Mouse (Mus musculus): Measurements from ENCODE around the gene Peak1. TPM values are rescaled to one million over a fixed set of nuclear protein-coding genes. Genes with fewer than 3 reads are reported as not detected.
A peak's percentile ranks its signal among the peaks of the same experiment; 100 is the strongest.

Gene Peak1
- polyA plus RNA-seq, 1 experiment from 2014 or later, result 32.2 TPM

- H3K27ac ChIP-seq (ENCODE audit: low read depth), result no peak overlapping the region
- DNase-seq (no peak), ATAC-seq (ENCODE audit: insufficient read depth) (peak; percentile 41; the same call in 1 of the 2 replicates)
- H3K9ac ChIP-seq, result no peak overlapping the region
- no peak overlapping the region for H3K4me3 ChIP-seq (ENCODE audit: low read depth, low read length)
- H3K36me3 ChIP-seq (ENCODE audit: insufficient read depth), result peaks cover 11% of the 10 kb centered on the region
- H3K4me1 ChIP-seq (ENCODE audit: insufficient read depth), result no peaks in the 10 kb centered on the region
- no peak for TF ChIP-seq CTCF (IDR thresholded peaks at IDR 0.05; ENCODE audit: low read depth)
- 71% methylated on average over 2 of the region's 2 CpGs for WGBS
- no peaks in the 10 kb centered on the region for H3K27me3 ChIP-seq (ENCODE audit: insufficient read depth, low read length)
- no peaks in the 10 kb centered on the region for H3K9me3 ChIP-seq (ENCODE audit: low read depth, low read length)
- H3K4me2 ChIP-seq, result no peak overlapping the region
Observed at GRCm38 (mm10) chr9:56200200-56200599, 217.7 kb downstream of the Peak1 start.

GRCm38 (mm10) chr9:56196921-56197320 lies 220.9 kb downstream of the Peak1 start:
- Histone ChIP-seq H3K9ac (no peak overlapping the region), H3K36me3 (ENCODE audit: insufficient read depth) (no peaks in the 10 kb centered on the region), H3K4me1 (ENCODE audit: insufficient read depth) (no peaks in the 10 kb centered on the region), H3K9me3 (ENCODE audit: low read depth, low read length) (no peaks in the 10 kb centered on the region), H3K27ac (ENCODE audit: low read depth) (no peak overlapping the region), H3K4me3 (ENCODE audit: low read depth, low read length) (no peak overlapping the region), H3K4me2 (no peak overlapping the region), H3K27me3 (ENCODE audit: insufficient read depth, low read length) (no peaks in the 10 kb centered on the region)
- ATAC-seq (ENCODE audit: insufficient read depth) (no peak), DNase-seq (no peak)
- 78% methylated on average over 4 of the region's 4 CpGs for WGBS
- TF ChIP-seq CTCF (IDR thresholded peaks at IDR 0.05; ENCODE audit: low read depth), result no peak

GRCm38 (mm10) chr9:56195193-56195592 lies 222.7 kb downstream of the Peak1 start:
- no peaks in the 10 kb centered on the region for H3K36me3 ChIP-seq (ENCODE audit: insufficient read depth)
- TF ChIP-seq CTCF (IDR thresholded peaks at IDR 0.05; ENCODE audit: low read depth), result no peak
- H3K4me2 ChIP-seq, result no peak overlapping the region
- no peak overlapping the region for H3K4me3 ChIP-seq (ENCODE audit: low read depth, low read length)
- H3K27me3 ChIP-seq (ENCODE audit: insufficient read depth, low read length), result no peaks in the 10 kb centered on the region
- no peak for DNase-seq
- H3K9ac ChIP-seq, result no peak overlapping the region
- no peaks in the 10 kb centered on the region for H3K9me3 ChIP-seq (ENCODE audit: low read depth, low read length)
- no peaks in the 10 kb centered on the region for H3K4me1 ChIP-seq (ENCODE audit: insufficient read depth)
- WGBS, result 58% methylated on average over 3 of the region's 3 CpGs
- ATAC-seq (ENCODE audit: insufficient read depth), result no peak
- H3K27ac ChIP-seq (ENCODE audit: low read depth), result no peak overlapping the region

- H3K36me3 ChIP-seq (ENCODE audit: insufficient read depth), result no peaks in the 10 kb centered on the region
- no peak overlapping the region for H3K4me3 ChIP-seq (ENCODE audit: low read depth, low read length)
- no peaks in the 10 kb centered on the region for H3K4me1 ChIP-seq (ENCODE audit: insufficient read depth)
- TF ChIP-seq CTCF (IDR thresholded peaks at IDR 0.05; ENCODE audit: low read depth), result no peak
- DNase-seq (no peak), ATAC-seq (ENCODE audit: insufficient read depth) (no peak)
- H3K27me3 ChIP-seq (ENCODE audit: insufficient read depth, low read length), result no peaks in the 10 kb centered on the region
- H3K4me2 ChIP-seq, result no peak overlapping the region
- no peak overlapping the region for H3K27ac ChIP-seq (ENCODE audit: low read depth)
- H3K9ac ChIP-seq, result no peak overlapping the region
- 61% methylated on average over 11 of the region's 11 CpGs for WGBS
- no peaks in the 10 kb centered on the region for H3K9me3 ChIP-seq (ENCODE audit: low read depth, low read length)
Observed at GRCm38 (mm10) chr9:56191498-56192455, 226.1 kb downstream of the Peak1 start.

- DNase-seq (no peak), ATAC-seq (ENCODE audit: insufficient read depth) (no peak)
- Histone ChIP-seq H3K4me2 (no peak overlapping the region), H3K27ac (ENCODE audit: low read depth) (no peak overlapping the region), H3K9me3 (ENCODE audit: low read depth, low read length) (no peaks in the 10 kb centered on the region), H3K9ac (no peak overlapping the region), H3K4me1 (ENCODE audit: insufficient read depth) (no peaks in the 10 kb centered on the region), H3K36me3 (ENCODE audit: insufficient read depth) (no peaks in the 10 kb centered on the region), H3K27me3 (ENCODE audit: insufficient read depth, low read length) (no peaks in the 10 kb centered on the region), H3K4me3 (ENCODE audit: low read depth, low read length) (no peak overlapping the region)
- WGBS, result 41% methylated on average over 8 of the region's 8 CpGs
- TF ChIP-seq CTCF (IDR thresholded peaks at IDR 0.05; ENCODE audit: low read depth), result no peak
Observed at GRCm38 (mm10) chr9:56180118-56180781, 237.6 kb downstream of the Peak1 start.

GRCm38 (mm10) chr9:56179416-56180117 lies 238.3 kb downstream of the Peak1 start:
- ATAC-seq (ENCODE audit: insufficient read depth), result peak; percentile 60; the same call in 1 of the 2 replicates

More at GRCm38 (mm10) chr9:56179416-56180117, 238.3 kb downstream of the Peak1 start:
- Histone ChIP-seq H3K9ac (no peak overlapping the region), H3K27ac (ENCODE audit: low read depth) (no peak overlapping the region), H3K4me3 (ENCODE audit: low read depth, low read length) (no peak overlapping the region), H3K36me3 (ENCODE audit: insufficient read depth) (no peaks in the 10 kb centered on the region), H3K27me3 (ENCODE audit: insufficient read depth, low read length) (no peaks in the 10 kb centered on the region), H3K9me3 (ENCODE audit: low read depth, low read length) (no peaks in the 10 kb centered on the region), H3K4me2 (no peak overlapping the region), H3K4me1 (ENCODE audit: insufficient read depth) (no peaks in the 10 kb centered on the region)
- DNase-seq, result peak; percentile 53
- WGBS, result 75% methylated on average over 6 of the region's 6 CpGs
- TF ChIP-seq CTCF (IDR thresholded peaks at IDR 0.05; ENCODE audit: low read depth), result peak; percentile 33; the same call in 1 of the 2 replicates
